Mouse (Mus musculus) central nervous system, embryonic 11.5 days (tissue): ENCODE results near the gene Rad50. TPM values are rescaled to one million over a fixed set of nuclear protein-coding genes. Genes with fewer than 3 reads are reported as not detected.

Experiments
- polyA plus RNA-seq: library from polyadenylated mRNA; depleted of rRNA; stranded (reverse); fragments of >200 nt; gene quantifications from 2 replicates; pipeline ENCODE4 v1.2.3, GENCODE M21; 2012; rRNA removed

The Rad50 gene
- polyA plus RNA-seq = 11.8 and 12.4 TPM in 2 replicates

GRCm38 (mm10) chr11:53706934-53707717 is at the start of gene Rad50:
TSS of gene Rad50 (minus strand) at chr11:53707319.

GRCm38 (mm10) chr11:53720715-53721114 is 13.6 kb upstream of the Rad50 start, which contains the start of gene Il5:
TSS of gene Il5 (plus strand) at chr11:53720794.

GRCm38 (mm10) chr11:53634556-53634955 is 72.6 kb downstream of the Rad50 start, which contains the start of gene Il13:
TSS of gene Il13 (minus strand) at chr11:53634702.

GRCm38 (mm10) chr11:53618619-53619198 is 88.4 kb downstream of the Rad50 start, which contains the start of gene Il4:
TSS of gene Il4 (minus strand) at chr11:53618669.

Other genes with a start within 250 kb of the Rad50 start
- not detected in 2 replicates for gene Gm9837, start 236.8 kb downstream of the Rad50 start, polyA plus RNA-seq
- not detected in 2 replicates for gene Gm9945, start 227.2 kb downstream of the Rad50 start, polyA plus RNA-seq
- gene Sowaha, start 227.0 kb downstream of the Rad50 start, polyA plus RNA-seq = 0.23 and 0.27 TPM in 2 replicates
- gene Sept8, start 188.1 kb downstream of the Rad50 start, polyA plus RNA-seq = 28.8 and 40.5 TPM in 2 replicates
- 50.8 and 69.4 TPM in 2 replicates for gene Kif3a, start 139.9 kb downstream of the Rad50 start, polyA plus RNA-seq
- gene Il4, start 88.7 kb downstream of the Rad50 start, polyA plus RNA-seq = 0.11 TPM in 1 of 2 replicates, not detected in the other
- not detected in 2 replicates for gene Il13, start 72.6 kb downstream of the Rad50 start, polyA plus RNA-seq
- 0.09 TPM in 1 of 2 replicates, not detected in the other for gene Il5, start 13.5 kb upstream of the Rad50 start, polyA plus RNA-seq
- 3.9 and 7.4 TPM in 2 replicates for gene Irf1, start 62.7 kb upstream of the Rad50 start, polyA plus RNA-seq
- 0.09 and 0.10 TPM in 2 replicates for gene Gm17334, start 65.9 kb upstream of the Rad50 start, polyA plus RNA-seq
- 0.26 TPM in 1 of 2 replicates, not detected in the other for gene Gm12216, start 151.9 kb upstream of the Rad50 start, polyA plus RNA-seq
- gene Slc22a5, start 184.3 kb upstream of the Rad50 start, polyA plus RNA-seq = 5.1 and 9.1 TPM in 2 replicates